Mouse (Mus musculus): ENCODE results near the gene Gpr101. TPM values are rescaled to one million over a fixed set of nuclear protein-coding genes. Genes with fewer than 3 reads are reported as not detected.

The Gpr101 gene
- not detected in 2 replicates for polyA plus RNA-seq (2015; fragmentation: Nextera tagmentation; extraction: Ambion mirVana)

DNA sequence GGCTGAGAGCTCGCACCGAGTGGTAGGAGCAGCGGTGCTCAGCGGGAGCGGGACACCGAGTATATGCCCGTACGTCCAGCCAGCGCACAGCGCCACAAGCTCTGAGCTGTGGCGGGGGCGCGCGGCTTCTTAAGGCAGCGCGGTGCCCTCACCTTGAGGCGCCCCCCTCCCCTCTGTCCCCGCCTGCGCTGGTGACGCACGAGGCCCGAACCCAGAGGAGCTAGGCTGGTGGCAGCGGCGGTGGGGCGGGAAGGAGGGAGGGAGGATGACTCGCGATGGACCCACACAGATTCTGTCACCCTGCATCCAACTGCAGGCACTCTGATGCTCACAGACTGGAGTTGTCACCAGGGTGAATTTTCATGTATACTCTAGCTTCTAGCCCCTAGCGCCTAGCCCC, at the start of gene Gpr101:
TSS of gene Gpr101 (minus strand) at position 124 of the 400 bp plus-strand sequence.
- ATAC-seq (ENCODE audit: low FRiP score, low TSS enrichment) (no peak), DNase-seq (ENCODE audit: low spot score) (no peak)
- Histone ChIP-seq H3K4me3 (ENCODE audit: low read depth, low read length) (no peak within 1 kb of the TSS), H3K4me2 (replicated peaks; ENCODE audit: low read depth) (no peak within 1 kb of the TSS), H3K36me3 (ENCODE audit: control insufficient read depth, insufficient read depth, low read length) (no peaks in the 10 kb centered on the region), H3K4me1 (replicated peaks; ENCODE audit: control insufficient read depth, insufficient read depth) (no peaks in the 10 kb centered on the region), H3K9ac (ENCODE audit: low read length) (no peak within 1 kb of the TSS), H3K9me3 (ENCODE audit: control insufficient read depth, low read length) (no peaks in the 10 kb centered on the region), H3K27me3 (ENCODE audit: control insufficient read depth, insufficient read depth, low read length) (no peaks in the 10 kb centered on the region; the same call in 1 of the 2 replicates), H3K27ac (replicated peaks) (no peak within 1 kb of the TSS)
- 14% methylated on average over 18 of the region's 28 CpGs for WGBS
- no peak for TF ChIP-seq CTCF (IDR thresholded peaks at IDR 0.05; ENCODE audit: low read depth)
- no peak for TF ChIP-seq EP300 (optimal IDR thresholded peaks at IDR 0.05)

DNA sequence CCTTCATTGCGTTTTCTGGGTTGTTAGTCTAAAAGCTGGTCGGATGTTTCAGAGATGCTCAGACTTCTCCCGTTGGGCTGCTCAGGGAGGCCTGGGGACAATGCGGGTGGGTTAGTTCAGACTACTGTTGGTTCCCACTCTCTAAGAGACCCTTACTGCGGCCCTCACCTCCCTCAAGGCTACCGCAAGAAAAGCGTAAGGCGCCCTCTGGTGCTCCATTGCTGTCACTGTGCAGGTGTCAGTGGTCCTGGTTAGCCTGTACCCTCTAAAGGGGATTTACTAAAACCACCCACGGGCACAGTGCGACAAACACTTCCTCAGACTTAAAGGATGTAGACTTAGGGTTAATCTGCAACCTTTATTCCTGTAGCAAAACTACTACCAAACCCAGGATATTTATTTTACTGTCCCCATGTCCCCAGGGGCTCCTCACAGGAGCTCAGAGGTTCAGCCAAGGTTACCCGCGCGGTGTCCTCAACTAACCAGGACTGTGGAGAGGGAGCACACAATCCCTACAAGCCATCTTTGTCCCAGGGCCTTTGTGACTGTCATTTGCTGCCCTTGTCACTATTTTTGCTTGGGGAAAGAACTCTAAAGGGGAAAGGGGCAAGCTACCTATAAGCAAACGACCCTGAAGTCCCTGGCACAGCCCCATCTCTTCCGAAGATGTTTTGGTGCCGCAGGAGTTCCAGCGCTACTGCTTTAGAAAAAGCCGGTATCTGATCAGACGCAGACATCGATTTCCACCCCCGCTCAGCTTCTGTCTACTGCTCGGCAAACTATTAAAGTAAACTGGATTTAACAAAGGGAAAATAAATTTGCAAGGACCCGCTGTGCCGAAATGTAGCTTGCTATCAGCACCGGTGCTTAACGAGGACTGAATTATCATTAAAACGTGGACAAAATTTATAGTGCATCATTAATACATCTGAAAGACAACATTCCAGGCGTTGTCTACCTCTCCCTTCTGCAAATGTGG, 17.8 kb upstream of the Gpr101 start:
- WGBS: 38% methylated on average over 28 of the region's 28 CpGs
- Histone ChIP-seq H3K4me2 (replicated peaks; ENCODE audit: low read depth) (no peak overlapping the region), H3K36me3 (ENCODE audit: control insufficient read depth, insufficient read depth, low read length) (no peaks in the 10 kb centered on the region), H3K4me3 (ENCODE audit: low read depth, low read length) (no peak overlapping the region), H3K27me3 (ENCODE audit: control insufficient read depth, insufficient read depth, low read length) (no peaks in the 10 kb centered on the region), H3K4me1 (replicated peaks; ENCODE audit: control insufficient read depth, insufficient read depth) (no peaks in the 10 kb centered on the region), H3K27ac (replicated peaks) (no peak overlapping the region), H3K9me3 (ENCODE audit: control insufficient read depth, low read length) (no peaks in the 10 kb centered on the region), H3K9ac (ENCODE audit: low read length) (no peak overlapping the region)
- DNase-seq (ENCODE audit: low spot score) (no peak), ATAC-seq (ENCODE audit: low FRiP score, low TSS enrichment) (no peak)
- TF ChIP-seq CTCF (IDR thresholded peaks at IDR 0.05; ENCODE audit: low read depth) (peak; percentile 22), EP300 (optimal IDR thresholded peaks at IDR 0.05) (no peak)

DNA sequence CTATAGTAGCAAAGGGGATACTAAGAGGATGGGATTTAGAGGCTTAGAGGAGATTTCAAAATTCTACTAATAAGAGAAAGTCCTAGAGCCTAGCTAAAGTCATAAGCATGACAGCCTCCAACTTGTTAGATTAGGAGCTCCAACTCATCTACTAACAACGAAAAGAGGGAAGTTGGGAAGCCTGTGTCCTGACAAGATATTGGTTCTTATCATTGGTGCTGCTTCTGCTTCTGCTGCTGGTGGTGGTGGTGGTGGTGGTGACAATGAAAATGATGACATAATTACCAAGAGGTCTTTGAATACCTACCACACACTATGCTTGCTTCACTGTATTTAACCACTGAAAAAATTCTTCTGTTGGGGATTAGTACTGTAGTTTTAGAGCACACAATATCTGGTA, 2.7 kb upstream of the Gpr101 start:
- H3K9ac ChIP-seq (ENCODE audit: low read length): no peak overlapping the region
- H3K27me3 ChIP-seq (ENCODE audit: control insufficient read depth, insufficient read depth, low read length): no peaks in the 10 kb centered on the region; the same call in 1 of the 2 replicates
- no peaks in the 10 kb centered on the region for H3K9me3 ChIP-seq (ENCODE audit: control insufficient read depth, low read length)
- no peaks in the 10 kb centered on the region for H3K36me3 ChIP-seq (ENCODE audit: control insufficient read depth, insufficient read depth, low read length)
- H3K4me3 ChIP-seq (ENCODE audit: low read depth, low read length): no peak overlapping the region
- TF ChIP-seq CTCF (IDR thresholded peaks at IDR 0.05; ENCODE audit: low read depth): no peak
- TF ChIP-seq EP300 (optimal IDR thresholded peaks at IDR 0.05): no peak
- ATAC-seq (ENCODE audit: low FRiP score, low TSS enrichment) (no peak), DNase-seq (ENCODE audit: low spot score) (no peak)
- H3K27ac ChIP-seq (replicated peaks): no peak overlapping the region
- H3K4me2 ChIP-seq (replicated peaks; ENCODE audit: low read depth): no peak overlapping the region
- no peaks in the 10 kb centered on the region for H3K4me1 ChIP-seq (replicated peaks; ENCODE audit: control insufficient read depth, insufficient read depth)
- WGBS: 65% methylated on average over 1 of the region's 1 CpGs

Other genes starting within 250 kb of the Gpr101 start
- gene Arhgef6, start 165.0 kb downstream of the Gpr101 start, polyA plus RNA-seq (2015; fragmentation: Nextera tagmentation; extraction: Ambion mirVana): 3.6 and 4.1 TPM in 2 replicates
- gene Rbmx, start 110.7 kb downstream of the Gpr101 start, polyA plus RNA-seq (2015; fragmentation: Nextera tagmentation; extraction: Ambion mirVana): 37.2 and 37.9 TPM in 2 replicates
- gene Gm364, start 94.6 kb downstream of the Gpr101 start, polyA plus RNA-seq (2015; fragmentation: Nextera tagmentation; extraction: Ambion mirVana): not detected in 2 replicates

All from stomach, postnatal 0 days (tissue).